8 mouse cellular contexts compared by ENCODE assay signal in genomic region chr5:107403011-107403946, GRCm38 (mm10). TPM values are rescaled to one million over a fixed set of nuclear protein-coding genes. Genes with fewer than 3 reads are reported as not detected.
A peak's percentile ranks its signal among the peaks of the same experiment; 100 is the strongest.
DNase-seq lines count a peak whose midpoint lies in the region; ATAC-seq lines count a peak whose summit lies in the region.

No protein-coding gene starts in this region.

- peaks cover 5% of the 10 kb centered on the region for H3K4me1 ChIP-seq in lung, embryonic 15.5 days
- H3K4me1 ChIP-seq in brown adipose tissue, adult 24 weeks (ENCODE audit: control insufficient read depth, insufficient read depth, insufficient read length, low read length): no peaks in the 10 kb centered on the region
- H3K4me1 ChIP-seq in forebrain, embryonic 13.5 days: peaks cover 18% of the 10 kb centered on the region
- H3K4me1 ChIP-seq in intestine, embryonic 14.5 days (replicated peaks; ENCODE audit: control insufficient read depth, insufficient read depth, low read length): no peaks in the 10 kb centered on the region
- no peaks in the 10 kb centered on the region for H3K4me1 ChIP-seq in liver, embryonic 16.5 days (ENCODE audit: control insufficient read depth, low read depth, low read length)

- no peaks in the 10 kb centered on the region for H3K9me3 ChIP-seq in lung, embryonic 15.5 days
- H3K9me3 ChIP-seq in forebrain, embryonic 13.5 days (replicated peaks): no peaks in the 10 kb centered on the region
- H3K9me3 ChIP-seq in intestine, embryonic 14.5 days (ENCODE audit: control insufficient read depth, low read length): no peaks in the 10 kb centered on the region
- no peaks in the 10 kb centered on the region for H3K9me3 ChIP-seq in liver, embryonic 16.5 days (replicated peaks; ENCODE audit: control insufficient read depth, low read length)

- H3K9ac ChIP-seq in lung, embryonic 15.5 days: peak overlapping the region; percentile 40
- peak overlapping the region; percentile 67 for H3K9ac ChIP-seq in forebrain, embryonic 13.5 days
- H3K9ac ChIP-seq in intestine, embryonic 14.5 days (ENCODE audit: low read length): peak overlapping the region; percentile 48
- H3K9ac ChIP-seq in liver, embryonic 16.5 days (ENCODE audit: low read depth, low read length): 0 out of 2 replicates have a peak overlapping the region, but pooled peaks have one; percentile 5

- peak overlapping the region; percentile 97 for H3K4me2 ChIP-seq in lung, embryonic 15.5 days
- H3K4me2 ChIP-seq in forebrain, embryonic 13.5 days: peak overlapping the region; percentile 99
- H3K4me2 ChIP-seq in intestine, embryonic 14.5 days (ENCODE audit: low read length): peak overlapping the region; percentile 99
- peak overlapping the region; percentile 53 for H3K4me2 ChIP-seq in liver, embryonic 16.5 days (ENCODE audit: low read depth, low read length)

- H3K4me3 ChIP-seq in lung, embryonic 15.5 days: peak overlapping the region; percentile 55
- H3K4me3 ChIP-seq in brown adipose tissue, adult 24 weeks (ENCODE audit: insufficient read depth, low read depth, low read length): peak overlapping the region; percentile 53
- H3K4me3 ChIP-seq in forebrain, embryonic 13.5 days: peak overlapping the region; percentile 60
- H3K4me3 ChIP-seq in intestine, embryonic 14.5 days (ENCODE audit: low read depth, low read length): peak overlapping the region; percentile 56
- H3K4me3 ChIP-seq in liver, embryonic 16.5 days (ENCODE audit: low read depth, low read length): peak overlapping the region; percentile 56

- no peak overlapping the region for H3K27ac ChIP-seq in lung, embryonic 15.5 days
- H3K27ac ChIP-seq in brown adipose tissue, adult 24 weeks (replicated peaks; ENCODE audit: low read depth, low read length): no peak overlapping the region
- H3K27ac ChIP-seq in forebrain, embryonic 13.5 days: no peak overlapping the region
- no peak overlapping the region for H3K27ac ChIP-seq in intestine, embryonic 14.5 days (ENCODE audit: low read depth)
- H3K27ac ChIP-seq in liver, embryonic 16.5 days (ENCODE audit: low read length): no peak overlapping the region

- ATAC-seq in lung, embryonic 15.5 days (ENCODE audit: borderline replicate concordance, extremely low read depth, low FRiP score, low TSS enrichment): peak; percentile 64
- ATAC-seq in forebrain, embryonic 13.5 days: peak; percentile 82
- ATAC-seq in intestine, embryonic 14.5 days (replicated peaks; ENCODE audit: low FRiP score, low TSS enrichment, low read depth): peak; percentile 81
- 0 out of 2 replicates have a peak, but pooled peaks have one; percentile 19 for ATAC-seq in liver, embryonic 16.5 days (ENCODE audit: low read depth)

- peaks cover 33% of the 10 kb centered on the region for H3K27me3 ChIP-seq in lung, embryonic 15.5 days
- peaks cover 37% of the 10 kb centered on the region for H3K27me3 ChIP-seq in forebrain, embryonic 13.5 days
- H3K27me3 ChIP-seq in intestine, embryonic 14.5 days (replicated peaks; ENCODE audit: control insufficient read depth, insufficient read depth, low read length): peaks cover 36% of the 10 kb centered on the region
- H3K27me3 ChIP-seq in liver, embryonic 16.5 days (ENCODE audit: control insufficient read depth, insufficient read depth, low read depth, low read length): peaks cover 39% of the 10 kb centered on the region

- DNase-seq in lung, postnatal 36 days: no peak
- peak; percentile 72 for DNase-seq in intestine, embryonic 14.5 days (ENCODE audit: low spot score)
- DNase-seq in right cerebral cortex, postnatal 14 days: peak; percentile 43
- DNase-seq in spleen, postnatal 14 days (ENCODE audit: low spot score in 2 of 2): no peak

- WGBS in lung, embryonic 15.5 days: 1% methylated on average over 52 of the region's 80 CpGs
- WGBS in forebrain, embryonic 13.5 days: under 1% methylated on average over 54 of the region's 80 CpGs
- WGBS in intestine, embryonic 14.5 days: under 1% methylated on average over 76 of the region's 80 CpGs
- WGBS in liver, embryonic 16.5 days (ENCODE audit: insufficient replicate concordance): under 1% methylated on average over 72 of the region's 80 CpGs

- H3K36me3 ChIP-seq in lung, embryonic 15.5 days: no peaks in the 10 kb centered on the region
- H3K36me3 ChIP-seq in forebrain, embryonic 13.5 days (ENCODE audit: poor library complexity, severe bottlenecking): no peaks in the 10 kb centered on the region
- no peaks in the 10 kb centered on the region for H3K36me3 ChIP-seq in intestine, embryonic 14.5 days (ENCODE audit: control insufficient read depth, insufficient read depth, low read length)
- no peaks in the 10 kb centered on the region for H3K36me3 ChIP-seq in liver, embryonic 16.5 days (ENCODE audit: control insufficient read depth, insufficient read depth)

RNA-seq across cellular contexts. Expression of gene Ephx4, which starts 0.7 kb away (rescaled TPM):
- polyA plus RNA-seq in lung, embryonic 15.5 days (2015; fragmentation: Nextera tagmentation; extraction: Ambion mirVana): 2.5 TPM in 2 replicates
- polyA plus RNA-seq in brown adipose tissue, adult 24 weeks (2012; ENCODE audit: insufficient read depth, insufficient read length, missing spikeins): not detected in 2 replicates
- polyA plus RNA-seq in forebrain, embryonic 13.5 days (2015; fragmentation: Nextera tagmentation; extraction: Ambion mirVana): 1.3 and 2.3 TPM in 2 replicates
- 0.55 and 0.93 TPM in 2 replicates for polyA plus RNA-seq in intestine, embryonic 14.5 days (2014; fragmentation: Nextera tagmentation; extraction: Ambion mirVana)
- not detected in 2 replicates for polyA plus RNA-seq in liver, embryonic 16.5 days (2015; fragmentation: Nextera tagmentation; extraction: Ambion mirVana)

RNA-seq across cellular contexts. Expression of gene Lpcat2b, which starts 28.1 kb away (rescaled TPM):
- polyA plus RNA-seq in lung, embryonic 15.5 days (2015; fragmentation: Nextera tagmentation; extraction: Ambion mirVana): not detected in 2 replicates
- polyA plus RNA-seq in brown adipose tissue, adult 24 weeks (2012; ENCODE audit: insufficient read depth, insufficient read length, missing spikeins): not detected in 2 replicates
- not detected in 2 replicates for polyA plus RNA-seq in forebrain, embryonic 13.5 days (2015; fragmentation: Nextera tagmentation; extraction: Ambion mirVana)
- polyA plus RNA-seq in intestine, embryonic 14.5 days (2014; fragmentation: Nextera tagmentation; extraction: Ambion mirVana): not detected in 2 replicates
- polyA plus RNA-seq in liver, embryonic 16.5 days (2015; fragmentation: Nextera tagmentation; extraction: Ambion mirVana): not detected in 2 replicates

RNA-seq across cellular contexts. Expression of gene Btbd8, which starts 34.5 kb away (rescaled TPM):
- 4.8 and 5.6 TPM in 2 replicates for polyA plus RNA-seq in lung, embryonic 15.5 days (2015; fragmentation: Nextera tagmentation; extraction: Ambion mirVana)
- polyA plus RNA-seq in brown adipose tissue, adult 24 weeks (2012; ENCODE audit: insufficient read depth, insufficient read length, missing spikeins): 2.5 and 3.8 TPM in 2 replicates
- 14.5 and 14.6 TPM in 2 replicates for polyA plus RNA-seq in forebrain, embryonic 13.5 days (2015; fragmentation: Nextera tagmentation; extraction: Ambion mirVana)
- polyA plus RNA-seq in intestine, embryonic 14.5 days (2014; fragmentation: Nextera tagmentation; extraction: Ambion mirVana): 4.7 and 5.4 TPM in 2 replicates
- polyA plus RNA-seq in liver, embryonic 16.5 days (2015; fragmentation: Nextera tagmentation; extraction: Ambion mirVana): 0.99 and 1.1 TPM in 2 replicates

Comparison
In these comparisons a context has a peak if more than half of its experiments do, and no peak if none do; other contexts are left out.
1. ATAC-seq: peak in every context shown above with its lines; median percentile 82 in forebrain, embryonic 13.5 days; 81 in intestine, embryonic 14.5 days; 64 in lung, embryonic 15.5 days; 19 in liver, embryonic 16.5 days.
2. H3K9ac ChIP-seq: peak in every context shown above with its lines; median percentile 67 in forebrain, embryonic 13.5 days; 48 in intestine, embryonic 14.5 days; 40 in lung, embryonic 15.5 days; 5 in liver, embryonic 16.5 days.
3. DNase-seq: peak in intestine, embryonic 14.5 days (single experiment) and right cerebral cortex, postnatal 14 days (single experiment); none in lung, postnatal 36 days (single experiment) and spleen, postnatal 14 days (0 of 2).
4. Peak in every context shown above with its lines, with median percentiles within 50 percentile points of each other: H3K4me2 ChIP-seq and H3K4me3 ChIP-seq.